Mouse (Mus musculus): ENCODE measurements at regions not wholly inside any gene's neighbourhood (a gene's known extent, or its start where the extent isn't known, plus 50 kb on each side); places are given as distances from the start of the nearest gene placed in this dataset.

DNA sequence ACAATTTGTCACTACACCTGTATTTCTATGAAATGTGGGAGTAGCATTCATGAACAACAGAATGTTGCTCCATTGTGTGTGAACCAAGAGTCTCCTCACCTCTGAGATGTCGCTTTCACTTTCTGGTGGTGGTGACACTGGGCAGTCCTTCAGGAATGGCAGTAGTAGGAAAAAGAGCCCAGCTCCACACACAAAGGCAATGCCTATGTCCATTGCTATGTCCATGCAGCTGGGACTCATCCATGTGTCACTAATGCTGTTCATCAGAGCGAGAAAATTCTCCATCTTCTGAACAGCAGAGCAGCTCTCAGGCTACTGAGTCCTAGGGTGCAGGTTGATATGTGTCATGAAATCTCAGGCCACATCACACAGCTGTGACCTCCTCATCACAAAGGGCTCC lies 65.0 kb upstream of the Gm30302 start:
- peak in 1 of 2 experiments; percentile 40 for DNase-seq (ENCODE audit: low spot score in 2 of 2)

DNA sequence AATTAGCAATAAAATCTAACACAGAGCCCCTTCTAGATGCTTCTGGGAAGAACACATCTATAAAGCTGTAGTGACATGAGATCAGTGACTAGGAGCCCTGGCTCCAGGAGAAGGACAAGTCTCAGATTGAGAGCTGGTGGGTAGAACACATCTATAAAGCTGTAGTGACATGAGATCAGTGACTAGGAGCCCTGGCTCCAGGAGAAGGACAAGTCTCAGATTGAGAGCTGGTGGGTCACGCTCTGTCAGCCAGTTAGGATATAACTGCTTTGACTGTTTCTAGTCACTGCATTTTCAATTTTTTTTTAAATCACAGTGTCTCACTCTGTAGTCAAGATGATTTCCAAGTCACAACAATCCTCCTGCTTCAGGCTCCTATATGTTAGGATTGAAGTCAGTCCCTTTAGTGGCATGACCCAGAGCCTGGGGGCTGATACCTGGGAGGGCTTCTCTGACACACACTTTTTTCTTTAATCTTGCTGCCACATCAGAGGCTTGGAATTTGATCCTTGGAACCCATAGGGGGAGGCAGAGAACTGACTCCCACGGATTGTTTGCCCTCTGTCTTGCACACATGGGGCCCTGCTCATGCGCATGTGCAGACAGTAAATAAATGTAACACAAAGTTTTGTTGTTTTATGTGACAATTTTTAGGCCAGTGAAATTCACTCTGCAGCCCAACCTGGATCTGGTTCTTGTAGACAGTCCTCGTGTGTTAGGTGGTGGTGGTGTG lies 50.9 kb upstream of the Gm30302 start:
- peak in 1 of 2 experiments; percentile 26 for DNase-seq (ENCODE audit: low spot score in 2 of 2)

Data from spleen, postnatal 4 days (tissue).